Mouse (Mus musculus) hindbrain, embryonic 16.5 days (tissue): ENCODE results near the gene Rasl11b. TPM values are rescaled to one million over a fixed set of nuclear protein-coding genes. Genes with fewer than 3 reads are reported as not detected.
A peak's percentile ranks its signal among the peaks of the same experiment; 100 is the strongest.

Experiments
- ATAC-seq: fragments of 200-750 bp; cut with Nextera tagmentation; 2 replicates; pipeline ENCODE4 v1.8.0; 2017; ENCODE audit warnings: moderate TSS enrichment, moderate library complexity
- H3K27ac ChIP-seq: fragments of 300-500 bp; sonication (generic); 2 replicates; pipeline ENCODE4 v1.5.1; 2014; ENCODE audit warnings: low read depth, mild to moderate bottlenecking, control low read depth, low read length, moderate library complexity
- H3K27me3 ChIP-seq: fragments of 300-500 bp; sonication (generic); replicated peaks from 2 replicates; pipeline ENCODE4 v1.6.1; 2014; ENCODE audit warnings: low read length; ENCODE audit not compliant: control insufficient read depth, insufficient read depth
- H3K36me3 ChIP-seq: fragments of 300-500 bp; sonication (generic); 2 replicates; pipeline ENCODE4 v1.6.1; 2014; ENCODE audit warnings: mild to moderate bottlenecking, low read length, moderate library complexity, mixed read lengths; ENCODE audit not compliant: control insufficient read depth, insufficient read depth
- H3K4me1 ChIP-seq: fragments of 300-500 bp; sonication (generic); 2 replicates; pipeline ENCODE4 v1.6.1; 2014; ENCODE audit warnings: low read depth, low read length; ENCODE audit not compliant: control insufficient read depth, insufficient read depth
- H3K4me2 ChIP-seq: fragments of 300-500 bp; sonication (generic); 2 replicates; pipeline ENCODE4 v1.6.1; 2014; ENCODE audit warnings: mild to moderate bottlenecking, low read length, control low read depth, moderate library complexity
- H3K4me3 ChIP-seq: fragments of 300-500 bp; sonication (generic); 2 replicates; pipeline ENCODE4 v1.5.1; 2014; ENCODE audit warnings: mild to moderate bottlenecking, low read length, control low read depth, moderate library complexity
- H3K9ac ChIP-seq: fragments of 300-500 bp; sonication (generic); 2 replicates; pipeline ENCODE4 v1.6.1; 2014; ENCODE audit warnings: low read depth, mild to moderate bottlenecking, control low read depth, low read length, moderate library complexity
- H3K9me3 ChIP-seq: fragments of 300-500 bp; sonication (generic); 2 replicates; pipeline ENCODE4 v1.6.1; 2014; ENCODE audit warnings: mild to moderate bottlenecking, low read length, moderate library complexity; ENCODE audit not compliant: control insufficient read depth
- WGBS: fragments of 180-500 bp; shearing (Covaris S2); extraction: QIAGEN DNeasy Blood & Tissue Kit; methylation state at CpG from one replicate; pipeline ENCODE4 v1.1.7; 2014; 5-methylcytosine and 5-hydroxymethylcytosine counted together
- polyA plus RNA-seq: library from polyadenylated mRNA; unstranded; fragments of >200 nt; fragmentation: Nextera tagmentation; extraction: Ambion mirVana; gene quantifications from 2 replicates; pipeline ENCODE4 v1.2.1, GENCODE M21; 2015

Gene Rasl11b
- polyA plus RNA-seq, 1 experiment from 2014 or later, result 20.7 TPM

DNA sequence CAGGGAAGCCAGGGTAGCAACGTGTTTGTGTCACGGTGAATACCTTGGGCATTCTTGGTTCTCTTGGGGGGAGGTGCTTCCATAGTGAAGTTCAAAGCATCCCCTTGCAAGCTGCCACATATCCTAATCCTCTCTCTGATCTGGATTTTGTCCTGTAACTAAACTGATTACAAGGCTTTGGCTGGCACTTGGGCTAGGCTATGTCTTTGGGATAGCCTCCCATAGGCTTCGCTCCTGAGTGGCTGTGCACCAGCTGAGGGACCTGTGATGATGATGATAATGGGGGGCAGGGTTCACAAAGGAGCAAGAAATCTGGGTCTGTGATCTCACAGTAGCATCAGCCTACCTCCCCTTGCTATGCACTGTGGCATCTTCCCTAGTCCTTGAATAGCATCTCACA lies 33.1 kb upstream of the Rasl11b start:
- no peaks in the 10 kb centered on the region for H3K36me3 ChIP-seq
- H3K27ac ChIP-seq, result no peak overlapping the region
- H3K4me3 ChIP-seq, result peak overlapping the region; percentile 1; the same call in 1 of the 2 replicates
- H3K9ac ChIP-seq, result peak overlapping the region; percentile 29; the same call in 1 of the 2 replicates
- peak overlapping the region; percentile 44 for H3K4me2 ChIP-seq
- 34% methylated on average over 3 of the region's 3 CpGs for WGBS
- peaks cover 11% of the 10 kb centered on the region for H3K4me1 ChIP-seq
- H3K9me3 ChIP-seq, result no peaks in the 10 kb centered on the region
- H3K27me3 ChIP-seq, result no peaks in the 10 kb centered on the region
- ATAC-seq, result no peak

DNA sequence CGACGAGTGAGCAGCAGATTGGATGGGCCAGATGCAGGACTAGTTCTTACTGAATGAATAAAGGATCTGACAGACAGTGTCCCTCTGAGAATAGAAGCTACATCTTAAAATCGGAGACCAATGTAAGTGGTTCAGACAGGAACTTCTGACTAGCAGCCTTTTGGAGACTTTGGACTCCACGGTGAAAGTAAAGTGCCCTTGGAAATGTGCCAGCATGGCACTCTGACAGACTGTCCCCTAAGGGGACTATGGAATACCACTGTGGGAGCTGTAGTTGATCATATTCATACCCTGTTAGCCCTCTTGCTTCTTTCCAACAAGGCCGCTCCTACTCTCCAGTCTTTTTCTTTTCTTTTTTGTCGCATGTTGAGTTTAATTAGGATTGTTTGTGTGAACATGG lies 31.9 kb upstream of the Rasl11b start:
- no peak overlapping the region for H3K27ac ChIP-seq
- H3K4me3 ChIP-seq, result no peak overlapping the region
- no peak overlapping the region for H3K9ac ChIP-seq
- H3K9me3 ChIP-seq, result no peaks in the 10 kb centered on the region
- H3K4me2 ChIP-seq, result no peak overlapping the region
- ATAC-seq, result no peak
- 77% methylated on average over 6 of the region's 6 CpGs for WGBS
- H3K27me3 ChIP-seq, result no peaks in the 10 kb centered on the region
- H3K4me1 ChIP-seq, result peaks cover 11% of the 10 kb centered on the region
- no peaks in the 10 kb centered on the region for H3K36me3 ChIP-seq

DNA sequence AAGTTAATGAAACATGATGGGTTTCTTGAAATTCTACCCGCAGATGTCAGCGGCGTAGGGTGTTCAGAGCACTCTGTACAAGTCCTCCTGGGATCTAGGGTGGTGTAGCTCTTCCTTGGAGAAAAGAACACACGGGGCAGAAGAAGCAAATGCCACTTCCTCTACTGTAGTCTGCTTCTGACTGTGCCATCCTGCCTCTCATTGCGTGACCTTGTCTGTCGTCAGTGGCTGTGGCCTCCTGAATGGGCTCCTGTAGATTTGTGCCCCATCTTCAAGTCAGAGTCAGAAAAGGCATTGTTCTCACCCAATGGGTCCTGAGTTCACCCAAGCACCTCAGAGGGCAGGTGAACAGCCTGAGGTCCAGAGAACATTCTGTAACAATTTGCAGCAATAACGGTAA lies 30.5 kb upstream of the Rasl11b start:
- no peaks in the 10 kb centered on the region for H3K9me3 ChIP-seq
- no peak for ATAC-seq
- peaks cover 11% of the 10 kb centered on the region for H3K4me1 ChIP-seq
- no peak overlapping the region for H3K9ac ChIP-seq
- 89% methylated on average over 7 of the region's 7 CpGs for WGBS
- H3K4me2 ChIP-seq, result no peak overlapping the region
- no peak overlapping the region for H3K27ac ChIP-seq
- no peaks in the 10 kb centered on the region for H3K36me3 ChIP-seq
- H3K4me3 ChIP-seq, result no peak overlapping the region
- no peaks in the 10 kb centered on the region for H3K27me3 ChIP-seq

DNA sequence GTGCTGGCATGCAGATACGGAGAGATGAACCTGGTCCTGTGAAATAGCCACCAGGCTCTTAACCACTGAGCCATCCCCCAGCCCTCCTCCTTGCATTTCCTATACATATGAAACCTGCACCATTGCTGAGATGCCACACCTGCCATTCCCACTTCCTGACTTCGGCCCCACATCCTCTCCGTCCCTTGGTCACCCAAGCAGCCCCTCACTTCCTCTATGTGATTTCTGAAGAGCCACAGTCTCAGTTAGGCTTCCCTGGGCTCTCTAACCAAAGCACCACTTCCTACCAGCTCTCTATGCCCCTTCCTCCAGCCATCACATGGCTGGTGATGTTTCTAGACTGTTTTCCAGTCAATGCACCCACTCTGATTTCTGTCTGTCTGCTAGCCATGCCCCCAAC lies 28.4 kb upstream of the Rasl11b start:
- H3K4me2 ChIP-seq, result no peak overlapping the region
- H3K27ac ChIP-seq, result no peak overlapping the region
- H3K27me3 ChIP-seq, result no peaks in the 10 kb centered on the region
- 91% methylated on average over 3 of the region's 3 CpGs for WGBS
- H3K9ac ChIP-seq, result no peak overlapping the region
- H3K36me3 ChIP-seq, result no peaks in the 10 kb centered on the region
- H3K9me3 ChIP-seq, result no peaks in the 10 kb centered on the region
- peaks cover 6% of the 10 kb centered on the region for H3K4me1 ChIP-seq
- ATAC-seq, result no peak
- no peak overlapping the region for H3K4me3 ChIP-seq

DNA sequence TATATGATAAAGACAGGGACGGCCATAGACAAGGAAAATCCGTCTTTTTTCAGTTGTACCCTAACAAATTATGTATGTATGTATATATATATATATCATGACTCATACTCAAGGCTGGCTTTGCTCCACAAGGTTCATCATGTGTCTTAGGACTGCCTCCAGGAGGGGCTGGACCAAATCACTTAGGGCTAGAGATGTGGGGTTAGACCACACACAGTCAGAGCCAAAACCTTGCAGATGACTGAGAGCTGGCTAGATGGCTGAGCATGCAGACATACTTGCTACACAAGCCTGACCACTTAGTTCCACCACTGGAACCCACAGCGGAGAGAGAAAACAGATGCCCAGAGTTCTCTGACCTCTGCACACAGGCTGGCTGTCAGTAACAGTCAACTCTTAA lies 27.0 kb upstream of the Rasl11b start:
- no peaks in the 10 kb centered on the region for H3K4me1 ChIP-seq
- H3K9ac ChIP-seq, result no peak overlapping the region
- no peaks in the 10 kb centered on the region for H3K27me3 ChIP-seq
- H3K4me3 ChIP-seq, result no peak overlapping the region
- ATAC-seq, result no peak
- no peaks in the 10 kb centered on the region for H3K9me3 ChIP-seq
- H3K36me3 ChIP-seq, result no peaks in the 10 kb centered on the region
- H3K27ac ChIP-seq, result no peak overlapping the region
- no peak overlapping the region for H3K4me2 ChIP-seq
- WGBS, result 91% methylated on average over 3 of the region's 3 CpGs

DNA sequence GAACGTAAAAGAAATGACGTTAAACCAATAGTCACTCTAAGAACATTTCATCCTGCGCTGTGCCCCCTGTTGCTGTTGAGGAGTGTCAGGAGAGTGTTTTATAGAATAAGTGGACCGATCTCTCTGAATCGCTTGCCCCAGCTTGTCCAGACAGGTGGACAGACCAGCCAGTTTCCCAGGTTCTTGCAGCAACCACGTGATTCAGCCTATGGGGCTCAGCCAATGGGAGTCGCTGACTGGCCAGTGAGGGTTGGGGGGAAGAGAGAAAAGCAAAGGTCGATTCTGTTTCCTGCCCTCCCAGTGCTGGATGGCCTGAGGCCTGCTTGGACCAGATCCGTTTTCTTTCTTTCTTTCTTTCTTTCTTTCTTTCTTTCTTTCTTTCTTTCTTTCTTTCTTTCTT lies 23.3 kb upstream of the Rasl11b start:
- H3K4me1 ChIP-seq, result peaks cover 15% of the 10 kb centered on the region
- no peak overlapping the region for H3K9ac ChIP-seq
- H3K27ac ChIP-seq, result no peak overlapping the region
- no peaks in the 10 kb centered on the region for H3K27me3 ChIP-seq
- H3K9me3 ChIP-seq, result no peaks in the 10 kb centered on the region
- no peak overlapping the region for H3K4me2 ChIP-seq
- no peak for ATAC-seq
- no peaks in the 10 kb centered on the region for H3K36me3 ChIP-seq
- 76% methylated on average over 9 of the region's 9 CpGs for WGBS
- H3K4me3 ChIP-seq, result no peak overlapping the region

DNA sequence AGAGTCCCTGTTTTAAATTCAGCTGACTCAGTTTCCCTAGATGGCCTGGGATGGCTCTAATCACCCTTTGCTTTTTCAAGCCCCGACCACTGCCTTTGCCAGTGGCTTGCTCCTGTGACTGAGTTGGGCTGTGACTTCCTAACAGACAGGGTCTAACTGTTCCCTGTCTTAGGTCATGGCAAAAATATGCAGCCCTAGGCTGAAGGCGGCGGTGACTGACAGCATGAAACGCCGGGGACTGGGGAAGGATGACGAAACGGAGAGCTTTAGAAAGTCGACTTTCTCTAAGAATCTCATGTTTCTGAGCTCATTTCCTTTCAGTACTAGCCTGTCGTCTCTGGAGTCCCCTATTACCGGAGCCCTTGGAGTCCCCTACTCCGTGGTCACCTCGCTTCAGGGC lies 22.9 kb upstream of the Rasl11b start:
- Histone ChIP-seq H3K36me3 (no peaks in the 10 kb centered on the region), H3K27me3 (no peaks in the 10 kb centered on the region), H3K4me3 (no peak overlapping the region), H3K9ac (no peak overlapping the region), H3K9me3 (no peaks in the 10 kb centered on the region), H3K4me2 (no peak overlapping the region), H3K27ac (no peak overlapping the region), H3K4me1 (peaks cover 15% of the 10 kb centered on the region)
- ATAC-seq, result no peak
- 77% methylated on average over 12 of the region's 12 CpGs for WGBS

DNA sequence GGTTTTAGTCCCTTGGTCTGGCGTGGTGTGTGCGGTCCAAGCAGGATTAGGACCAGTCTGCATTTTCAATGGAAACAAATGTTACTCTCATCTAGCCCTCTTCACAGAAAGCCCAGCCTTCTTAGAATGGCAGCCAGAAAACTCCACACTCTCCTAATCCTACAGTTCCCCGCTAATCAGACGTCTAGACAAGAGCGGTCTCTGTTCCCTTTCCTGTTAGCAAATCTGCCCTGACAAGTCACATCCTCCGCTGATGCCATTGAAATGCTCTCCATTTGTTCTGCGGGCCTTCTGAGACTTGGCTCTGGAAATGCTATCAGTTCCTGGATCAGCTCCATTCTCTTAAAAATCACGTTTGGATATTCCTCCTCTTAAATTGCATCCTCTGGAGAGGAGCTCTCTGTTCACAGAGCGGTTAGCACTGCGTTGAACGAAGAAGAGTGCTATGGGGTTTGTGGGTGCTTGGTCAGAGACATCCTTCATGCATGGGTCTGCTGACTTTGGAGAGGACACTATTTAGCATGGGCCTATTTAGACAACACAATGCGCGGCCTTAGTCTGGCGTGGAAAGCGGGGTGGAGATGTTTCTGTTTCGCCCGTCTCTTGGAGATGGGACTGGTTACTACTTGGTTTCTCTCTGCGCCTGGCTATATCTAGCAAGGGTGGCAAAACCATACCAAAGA lies 21.8 kb upstream of the Rasl11b start:
- Histone ChIP-seq H3K27me3 (no peaks in the 10 kb centered on the region), H3K27ac (peak overlapping the region; percentile 12; the same call in 1 of the 2 replicates), H3K36me3 (no peaks in the 10 kb centered on the region), H3K9ac (no peak overlapping the region), H3K4me2 (no peak overlapping the region), H3K4me3 (no peak overlapping the region), H3K9me3 (no peaks in the 10 kb centered on the region), H3K4me1 (peaks cover 15% of the 10 kb centered on the region)
- ATAC-seq, result peak; percentile 51; the same call in 1 of the 2 replicates
- 69% methylated on average over 18 of the region's 18 CpGs for WGBS

DNA sequence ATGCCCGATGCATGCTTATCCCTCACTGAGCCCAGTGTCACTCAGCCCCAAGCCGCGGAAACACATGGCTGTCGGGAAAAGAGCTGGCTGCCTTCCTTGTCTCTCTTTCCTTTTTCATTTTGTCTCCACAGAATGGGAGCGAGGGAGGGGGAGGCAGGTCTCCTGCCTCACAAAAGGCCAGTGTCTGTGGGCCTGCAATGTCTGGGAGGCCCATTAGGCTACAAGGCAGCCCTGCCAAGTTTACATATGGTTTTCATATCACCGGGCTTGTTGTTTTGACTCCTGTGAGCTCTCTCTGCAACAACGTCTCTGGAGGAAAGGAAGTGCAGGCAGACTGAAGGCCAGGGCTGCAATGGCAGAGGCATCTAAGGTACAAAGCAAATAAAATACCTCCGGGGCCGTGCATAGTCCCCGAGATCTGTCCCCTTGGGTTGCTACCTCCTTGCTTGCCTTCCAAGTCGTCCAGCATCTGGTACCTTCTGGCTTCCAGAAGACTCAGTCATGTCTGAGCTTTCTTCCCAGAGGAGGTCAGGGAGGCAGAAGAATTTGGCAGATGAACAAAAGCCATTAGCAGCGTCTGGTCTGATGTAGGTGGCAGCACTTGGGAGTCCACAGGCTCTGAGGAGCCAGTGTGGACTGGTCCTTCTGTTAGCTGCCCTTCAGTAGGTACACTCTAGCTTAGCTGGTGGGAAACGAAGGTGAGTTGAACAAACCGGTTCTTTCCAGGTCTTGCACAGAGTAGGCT lies 19.4 kb upstream of the Rasl11b start:
- WGBS, result 35% methylated on average over 14 of the region's 14 CpGs
- no peaks in the 10 kb centered on the region for H3K36me3 ChIP-seq
- H3K27ac ChIP-seq, result peak overlapping the region; percentile 21
- peaks cover 15% of the 10 kb centered on the region for H3K4me1 ChIP-seq
- no peak overlapping the region for H3K9ac ChIP-seq
- H3K27me3 ChIP-seq, result no peaks in the 10 kb centered on the region
- no peak overlapping the region for H3K4me3 ChIP-seq
- peak overlapping the region; percentile 20; the same call in 1 of the 2 replicates for H3K4me2 ChIP-seq
- no peaks in the 10 kb centered on the region for H3K9me3 ChIP-seq
- ATAC-seq, result peak; percentile 31; the same call in 1 of the 2 replicates
